Mouse (Mus musculus) CH12.LX (cell line): ENCODE measurements around the gene Ankrd50. TPM values are rescaled to one million over a fixed set of nuclear protein-coding genes. Genes with fewer than 3 reads are reported as not detected.

Experiments
- DNase-seq: peaks from one replicate; pipeline ENCODE4 v3.0.0-alpha.2; 2013; ENCODE audit errors: extremely low read depth
- H3K27ac ChIP-seq: 2 replicates; pipeline ENCODE4 v1.5.1; 2012; ENCODE audit warnings: low read depth, mild to moderate bottlenecking, control low read depth, moderate library complexity; ENCODE audit not compliant: insufficient read depth
- H3K27me3 ChIP-seq: replicated peaks from 2 replicates; pipeline ENCODE3; 2012; ENCODE audit warnings: inconsistent platforms
- H3K36me3 ChIP-seq, 2 experiments: replicated peaks in 1 of 2; 2 replicates each; pipeline versions ENCODE3 to v1.6.1; 2012; ENCODE audit warnings: inconsistent platforms in 1 of 2, low read length in 1 of 2, mild to moderate bottlenecking in 1 of 2, mixed read lengths in 1 of 2, moderate library complexity in 1 of 2; ENCODE audit not compliant: control insufficient read depth in 1 of 2, insufficient read depth in 1 of 2
- H3K4me1 ChIP-seq, 2 experiments: 2 replicates each; pipeline ENCODE4 v1.6.1; 2012; ENCODE audit warnings: inconsistent platforms in 1 of 2, moderate library complexity in 1 of 2; ENCODE audit not compliant: insufficient read depth in 2 of 2, control insufficient read depth in 1 of 2
- H3K4me2 ChIP-seq: 2 replicates; pipeline ENCODE4 v1.6.1; 2012; ENCODE audit warnings: low read depth, mild to moderate bottlenecking, control low read depth; ENCODE audit not compliant: poor library complexity, insufficient read depth, severe bottlenecking
- H3K4me3 ChIP-seq, 3 experiments: fragments of 150-350 bp in 1 of 3; sonication (generic) in 1 of 3; replicated peaks in 1 of 3; 2 replicates each; pipeline versions ENCODE3 to v1.5.1; 2011 to 2012; ENCODE audit warnings: low read depth in 2 of 3, low read length in 2 of 3, mild to moderate bottlenecking in 2 of 3, moderate library complexity in 2 of 3, control low read depth in 1 of 3, improper control_type of control experiment in 1 of 3, inconsistent platforms in 1 of 3, mixed read lengths in 1 of 3; ENCODE audit not compliant: poor library complexity in 1 of 3
- H3K79me2 ChIP-seq: replicated peaks from 2 replicates; pipeline ENCODE4 v1.6.1; 2012; ENCODE audit warnings: mild to moderate bottlenecking, moderate library complexity; ENCODE audit not compliant: control insufficient read depth, poor library complexity, insufficient read depth, severe bottlenecking; ENCODE audit errors: extremely low read depth
- H3K9ac ChIP-seq: 2 replicates; pipeline ENCODE4 v1.6.1; 2012; ENCODE audit warnings: low read depth, mild to moderate bottlenecking, control low read depth, moderate library complexity; ENCODE audit not compliant: insufficient read depth
- H3K9me3 ChIP-seq: replicated peaks from 2 replicates; pipeline ENCODE3; 2012; ENCODE audit warnings: low read length, inconsistent platforms, mixed read lengths
- CHD1 ChIP-seq: IDR thresholded peaks from 2 replicates; pipeline ENCODE4 v1.6.1; 2012; ENCODE audit warnings: low read depth, low read length, improper control_type of control experiment, inconsistent platforms
- E2F4 ChIP-seq: IDR thresholded peaks from 2 replicates; pipeline ENCODE4 v1.6.1; 2011; ENCODE audit warnings: low read depth, low read length, improper control_type of control experiment; ENCODE audit not compliant: insufficient replicate concordance
- ETS1 ChIP-seq: conservative IDR thresholded peaks from 2 replicates; pipeline ENCODE4 v1.6.1; 2012; ENCODE audit warnings: low read depth, mild to moderate bottlenecking, inconsistent platforms, low read length, improper control_type of control experiment, moderate library complexity
- HCFC1 ChIP-seq: IDR thresholded peaks from 2 replicates; pipeline ENCODE4 v1.6.1; 2012; ENCODE audit warnings: low read depth, mild to moderate bottlenecking, inconsistent platforms, low read length, improper control_type of control experiment
- JUN ChIP-seq: IDR thresholded peaks from 2 replicates; pipeline ENCODE4 v1.6.1; 2011; ENCODE audit warnings: low read depth, mild to moderate bottlenecking, low read length, improper control_type of control experiment, moderate library complexity; ENCODE audit not compliant: insufficient read depth
- JUND ChIP-seq: conservative IDR thresholded peaks from 2 replicates; pipeline ENCODE4 v1.6.1; 2011; ENCODE audit warnings: low read depth, low read length, improper control_type of control experiment
- KAT2A ChIP-seq: IDR thresholded peaks from 2 replicates; pipeline ENCODE4 v1.6.1; 2012; ENCODE audit warnings: low read length, improper control_type of control experiment, inconsistent platforms; ENCODE audit not compliant: insufficient replicate concordance
- MAFK ChIP-seq: IDR thresholded peaks from 2 replicates; pipeline ENCODE4 v1.6.1; 2011; ENCODE audit warnings: low read length, improper control_type of control experiment; ENCODE audit not compliant: insufficient replicate concordance
- MAX ChIP-seq: IDR thresholded peaks from 2 replicates; pipeline ENCODE4 v1.6.1; 2011; ENCODE audit warnings: low read length, improper control_type of control experiment
- MAZ ChIP-seq: IDR thresholded peaks from 2 replicates; pipeline ENCODE4 v1.6.1; 2012; ENCODE audit warnings: low read depth, mild to moderate bottlenecking, inconsistent platforms, low read length, improper control_type of control experiment, moderate library complexity
- MEF2A ChIP-seq: IDR thresholded peaks from 2 replicates; pipeline ENCODE4 v1.6.1; 2014; ENCODE audit warnings: low read depth, mild to moderate bottlenecking, inconsistent platforms, low read length, improper control_type of control experiment, borderline replicate concordance
- MXI1 ChIP-seq: IDR thresholded peaks from 2 replicates; pipeline ENCODE4 v1.6.1; 2011; ENCODE audit warnings: mild to moderate bottlenecking, low read depth, low read length, improper control_type of control experiment
- NELFE ChIP-seq: IDR thresholded peaks from 2 replicates; pipeline ENCODE4 v1.6.1; 2011; ENCODE audit warnings: low read depth, low read length, improper control_type of control experiment
- PAX5 ChIP-seq: IDR thresholded peaks from 2 replicates; pipeline ENCODE4 v1.6.1; 2012; ENCODE audit warnings: low read length, inconsistent platforms, mixed read lengths
- POLR2AphosphoS2 ChIP-seq: IDR thresholded peaks from 2 replicates; pipeline ENCODE4 v1.6.1; 2011; ENCODE audit warnings: low read depth, low read length, improper control_type of control experiment
- RAD21 ChIP-seq: IDR thresholded peaks from 2 replicates; pipeline ENCODE4 v1.6.1; 2011; ENCODE audit warnings: low read depth, mild to moderate bottlenecking, low read length, improper control_type of control experiment, moderate library complexity
- RCOR1 ChIP-seq: conservative IDR thresholded peaks from 2 replicates; pipeline ENCODE4 v1.6.1; 2012; ENCODE audit warnings: low read depth, mild to moderate bottlenecking, inconsistent platforms, low read length, improper control_type of control experiment
- SIN3A ChIP-seq: IDR thresholded peaks from 2 replicates; pipeline ENCODE4 v1.6.1; 2012; ENCODE audit warnings: low read length, improper control_type of control experiment, inconsistent platforms
- SMC3 ChIP-seq: IDR thresholded peaks from 2 replicates; pipeline ENCODE4 v1.6.1; 2011; ENCODE audit warnings: low read depth, low read length, improper control_type of control experiment
- UBTF ChIP-seq: IDR thresholded peaks from 2 replicates; pipeline ENCODE4 v1.6.1; 2012; ENCODE audit warnings: low read depth, mild to moderate bottlenecking, inconsistent platforms, low read length, improper control_type of control experiment, moderate library complexity
- USF1 ChIP-seq: IDR thresholded peaks from 2 replicates; pipeline ENCODE4 v1.6.1; 2014; ENCODE audit warnings: low read depth, mild to moderate bottlenecking, inconsistent platforms, low read length, improper control_type of control experiment
- USF2 ChIP-seq: conservative IDR thresholded peaks from 2 replicates; pipeline ENCODE4 v1.6.1; 2011; ENCODE audit warnings: low read depth, low read length, improper control_type of control experiment
- ZMIZ1 ChIP-seq: IDR thresholded peaks from 2 replicates; pipeline ENCODE4 v1.6.1; 2012; ENCODE audit warnings: low read depth, mild to moderate bottlenecking, inconsistent platforms, low read length, improper control_type of control experiment
- dilution Hi-C: fragments of 300-500 bp; cut with MboI; formaldehyde crosslinking; loops from 2 replicates; pipeline ENCODE4 v1.14.3; 2020; ENCODE audit warnings: low sequenced_read_pairs; ENCODE audit not compliant: extremely low pct_unique_long_range_greater_than_20kb, extremely low pct_ligation_motif_present
- in situ Hi-C: fragments of 300-500 bp; cut with MboI; formaldehyde crosslinking; loops from 3 replicates; pipeline ENCODE4 v1.14.3; 2019; ENCODE audit warnings: low sequenced_read_pairs, low pct_ligation_motif_present, low pct_unique_long_range_greater_than_20kb, mixed read lengths
- polyA plus RNA-seq: library from polyadenylated mRNA; unstranded; fragments of >175 nt; gene quantifications from 2 replicates; pipeline ENCODE4 v1.2.1, GENCODE M21; 2012; ENCODE audit warnings: low read depth; ENCODE audit not compliant: insufficient read length
- total RNA-seq, 2 experiments: library from RNA; depleted of rRNA; stranded (reverse); fragments of 300-350 nt in 1 of 2; fragments of >200 nt in 1 of 2; gene quantifications; 2 replicates each; pipeline ENCODE4 v1.2.3; 2012 to 2014

Ankrd50 gene
- total and polyA plus RNA-seq, 3 experiments = 14.0 to 24.6 (median 16.4) TPM

GRCm38 (mm10) chr3:38423966-38424365, 60.7 kb downstream of the Ankrd50 start:
- no peak for TF ChIP-seq MAZ
- no peak for TF ChIP-seq RAD21
- TF ChIP-seq KAT2A = no peak
- no peak for TF ChIP-seq CHD1
- TF ChIP-seq JUND = no peak
- TF ChIP-seq PAX5 = no peak
- TF ChIP-seq RCOR1 = no peak
- no peak for TF ChIP-seq SMC3
- no peak for TF ChIP-seq NELFE
- no peak for TF ChIP-seq MAX
- TF ChIP-seq HCFC1 = no peak
- no peak for TF ChIP-seq MEF2A
- no peak for TF ChIP-seq ETS1
- TF ChIP-seq UBTF = no peak
- TF ChIP-seq USF2 = no peak
- no peak for TF ChIP-seq USF1
- TF ChIP-seq MXI1 = no peak
- TF ChIP-seq POLR2AphosphoS2 = no peak
- no peak for TF ChIP-seq ZMIZ1
- Histone ChIP-seq H3K9ac (no peak overlapping the region), H3K27ac (no peak overlapping the region), H3K9me3 (no peaks in the 10 kb centered on the region), H3K36me3 (no peaks in the 10 kb centered on the region), H3K4me1 (no peaks in the 10 kb centered on the region), H3K79me2 (no peaks in the 10 kb centered on the region), H3K4me3 (no peak overlapping the region), H3K4me2 (no peak overlapping the region), H3K27me3 (no peaks in the 10 kb centered on the region)
- no peak for DNase-seq
- dilution Hi-C loops = no loop called here
- in situ Hi-C loops = no loop called here

GRCm38 (mm10) chr3:38419896-38420295, 64.7 kb downstream of the Ankrd50 start:
- no peaks in the 10 kb centered on the region for H3K36me3 ChIP-seq
- dilution Hi-C loops = no loop called here
- no peak overlapping the region for H3K27ac ChIP-seq
- in situ Hi-C loops = no loop called here
- H3K27me3 ChIP-seq = no peaks in the 10 kb centered on the region
- no peak overlapping the region for H3K4me2 ChIP-seq
- H3K9ac ChIP-seq = no peak overlapping the region
- H3K79me2 ChIP-seq = no peaks in the 10 kb centered on the region
- H3K4me3 ChIP-seq = no peak overlapping the region
- H3K9me3 ChIP-seq = no peaks in the 10 kb centered on the region
- no peak for DNase-seq
- H3K4me1 ChIP-seq = 0 out of 4 replicates have a peak, but pooled peaks cover 0 to 2% of the 10 kb centered on the region in 2 experiments
- TF ChIP-seq PAX5 = no peak
- no peak for TF ChIP-seq MAX
- no peak for TF ChIP-seq E2F4
- TF ChIP-seq SIN3A = no peak
- no peak for TF ChIP-seq MAFK
- no peak for TF ChIP-seq CHD1
- no peak for TF ChIP-seq JUN
- TF ChIP-seq MXI1 = no peak
